Mouse (Mus musculus): ENCODE results near the gene Gpam.

- no peak for TF ChIP-seq GATA1 (IDR thresholded peaks at IDR 0.05; ENCODE audit: borderline replicate concordance, low read length)
- TF ChIP-seq FLI1 (IDR thresholded peaks at IDR 0.05; ENCODE audit: low read length), result no peak
Measured at GRCm38 (mm10) chr19:55145136-55145535, 18.1 kb upstream of the Gpam start.

Measured in megakaryocyte, embryonic 14.5 days (primary cell).